Mouse (Mus musculus) MEL (cell line): ENCODE measurements around the gene Srgap2. TPM values are rescaled to one million over a fixed set of nuclear protein-coding genes. Genes with fewer than 3 reads are reported as not detected.
"Not testable (repeated sequence)": the region's sequence is repeated elsewhere in the genome, so short reads cannot be mapped to it uniquely, and the experiment has no call there.

ENCODE experiments used
- DNase-seq: peaks from one replicate; pipeline ENCODE4 v3.0.0; 2011; ENCODE audit warnings: low read depth, low spot score
- H3K27ac ChIP-seq: 2 replicates; pipeline ENCODE4 v1.5.1; 2012; ENCODE audit warnings: low read depth, mild to moderate bottlenecking, control low read depth, low read length, moderate library complexity; ENCODE audit not compliant: control insufficient read depth
- H3K27me3 ChIP-seq, 2 experiments: fragments of 150-350 bp in 1 of 2; sonication (generic) in 1 of 2; 2 replicates each; pipeline ENCODE4 v1.6.1; 2012; ENCODE audit warnings: low read length in 2 of 2, mild to moderate bottlenecking in 2 of 2, improper control_type of control experiment in 1 of 2, moderate library complexity in 1 of 2; ENCODE audit not compliant: insufficient read depth in 2 of 2, control insufficient read depth in 1 of 2
- H3K36me3 ChIP-seq, 2 experiments: 2 replicates each; pipeline ENCODE4 v1.6.1; 2012 to 2014; ENCODE audit warnings: low read length in 2 of 2, improper control_type of control experiment in 1 of 2, inconsistent platforms in 1 of 2, mild to moderate bottlenecking in 1 of 2; ENCODE audit not compliant: insufficient read depth in 2 of 2, control insufficient read depth in 1 of 2
- H3K4me1 ChIP-seq, 2 experiments: fragments of 150-350 bp in 1 of 2; sonication (generic) in 1 of 2; 2 replicates each; pipeline ENCODE4 v1.6.1; 2012; ENCODE audit warnings: low read length in 2 of 2, improper control_type of control experiment in 1 of 2, mild to moderate bottlenecking in 1 of 2; ENCODE audit not compliant: insufficient read depth in 2 of 2, control insufficient read depth in 1 of 2
- H3K4me3 ChIP-seq, 2 experiments: fragments of 150-350 bp in 1 of 2; sonication (generic) in 1 of 2; 2 replicates each; pipeline ENCODE4 v1.5.1; 2012; ENCODE audit warnings: low read depth in 2 of 2, low read length in 2 of 2, mild to moderate bottlenecking in 2 of 2, moderate library complexity in 2 of 2, control low read depth in 1 of 2, improper control_type of control experiment in 1 of 2; ENCODE audit not compliant: control insufficient read depth in 1 of 2, insufficient read depth in 1 of 2
- H3K79me2 ChIP-seq: 2 replicates; pipeline ENCODE4 v1.6.1; 2012; ENCODE audit warnings: mild to moderate bottlenecking, low read length, moderate library complexity; ENCODE audit not compliant: control insufficient read depth, poor library complexity, insufficient read depth
- H3K9ac ChIP-seq: 2 replicates; pipeline ENCODE4 v1.6.1; 2012; ENCODE audit warnings: low read depth, mild to moderate bottlenecking, control low read depth, low read length, moderate library complexity; ENCODE audit not compliant: control insufficient read depth, poor library complexity, severe bottlenecking
- H3K9me3 ChIP-seq: fragments of 150-350 bp; sonication (generic); replicated peaks from 2 replicates; pipeline ENCODE4 v1.6.1; 2012; ENCODE audit warnings: mild to moderate bottlenecking, low read length, improper control_type of control experiment, moderate library complexity; ENCODE audit not compliant: insufficient read depth
- CTCF ChIP-seq, 3 experiments: IDR thresholded peaks in 2 of 3; conservative IDR thresholded peaks in 1 of 3; 2 replicates each; pipeline ENCODE4 v1.5.1; 2011 to 2012; ENCODE audit warnings: low read length in 3 of 3, low read depth in 2 of 3, mild to moderate bottlenecking in 2 of 3, improper control_type of control experiment in 1 of 3, inconsistent platforms in 1 of 3, mixed read lengths in 1 of 3, moderate library complexity in 1 of 3; ENCODE audit not compliant: control insufficient read depth in 1 of 3, insufficient read depth in 1 of 3, poor library complexity in 1 of 3, severe bottlenecking in 1 of 3
- E2F4 ChIP-seq: IDR thresholded peaks from 2 replicates; pipeline ENCODE4 v1.6.1; 2011; ENCODE audit warnings: low read depth, low read length, improper control_type of control experiment, borderline replicate concordance
- EP300 ChIP-seq, 2 experiments: IDR thresholded peaks; 2 replicates each; pipeline ENCODE4 v1.6.1; 2011; ENCODE audit warnings: improper control_type of control experiment in 2 of 2, low read length in 2 of 2, low read depth in 1 of 2, mild to moderate bottlenecking in 1 of 2
- ETS1 ChIP-seq: IDR thresholded peaks from 2 replicates; pipeline ENCODE4 v1.6.1; 2012; ENCODE audit warnings: low read depth, mild to moderate bottlenecking, inconsistent platforms, low read length, improper control_type of control experiment, moderate library complexity
- GATA1 ChIP-seq: IDR thresholded peaks from 2 replicates; pipeline ENCODE4 v1.6.1; 2011; ENCODE audit warnings: low read depth, low read length, improper control_type of control experiment
- JUND ChIP-seq: IDR thresholded peaks from 2 replicates; pipeline ENCODE4 v1.6.1; 2011; ENCODE audit warnings: low read depth, mild to moderate bottlenecking, improper control_type of control experiment, low read length
- KAT2A ChIP-seq: conservative IDR thresholded peaks from 2 replicates; pipeline ENCODE4 v1.6.1; 2012; ENCODE audit warnings: low read depth, low read length, improper control_type of control experiment, inconsistent platforms
- MAFK ChIP-seq: IDR thresholded peaks from 2 replicates; pipeline ENCODE4 v1.6.1; 2011; ENCODE audit warnings: low read depth, mild to moderate bottlenecking, low read length, improper control_type of control experiment, borderline replicate concordance
- MAX ChIP-seq: IDR thresholded peaks from 2 replicates; pipeline ENCODE4 v1.6.1; 2011; ENCODE audit warnings: low read length, improper control_type of control experiment
- MEF2A ChIP-seq: IDR thresholded peaks from 2 replicates; pipeline ENCODE4 v1.6.1; 2014; ENCODE audit warnings: low read depth, mild to moderate bottlenecking, inconsistent platforms, low read length, improper control_type of control experiment; ENCODE audit not compliant: poor library complexity, insufficient replicate concordance, severe bottlenecking; ENCODE audit errors: extremely low read depth
- MXI1 ChIP-seq: IDR thresholded peaks from 2 replicates; pipeline ENCODE4 v1.6.1; 2011; ENCODE audit warnings: mild to moderate bottlenecking, low read depth, low read length, improper control_type of control experiment
- NELFE ChIP-seq: IDR thresholded peaks from 2 replicates; pipeline ENCODE4 v1.6.1; 2011; ENCODE audit warnings: low read depth, low read length, improper control_type of control experiment
- NRF1 ChIP-seq: IDR thresholded peaks from 2 replicates; pipeline ENCODE4 v1.6.1; 2014; ENCODE audit warnings: low read depth, mild to moderate bottlenecking, inconsistent platforms, low read length, improper control_type of control experiment, moderate library complexity; ENCODE audit not compliant: poor library complexity, insufficient read depth, severe bottlenecking
- POLR2A ChIP-seq, 2 experiments: IDR thresholded peaks; 2 replicates each; pipeline ENCODE4 v1.6.1; 2011 to 2012; ENCODE audit warnings: low read length in 2 of 2, mild to moderate bottlenecking in 2 of 2, control low read depth in 1 of 2, improper control_type of control experiment in 1 of 2, low read depth in 1 of 2, moderate library complexity in 1 of 2; ENCODE audit not compliant: control insufficient read depth in 1 of 2, insufficient read depth in 1 of 2, poor library complexity in 1 of 2
- POLR2AphosphoS5 ChIP-seq: IDR thresholded peaks from 2 replicates; pipeline ENCODE4 v1.6.1; 2012; ENCODE audit warnings: low read depth, borderline replicate concordance, mild to moderate bottlenecking, inconsistent platforms, low read length, moderate library complexity, mixed read lengths
- RAD21 ChIP-seq: IDR thresholded peaks from 2 replicates; pipeline ENCODE4 v1.6.1; 2011; ENCODE audit warnings: mild to moderate bottlenecking, low read depth, low read length, improper control_type of control experiment
- RCOR1 ChIP-seq: IDR thresholded peaks from 2 replicates; pipeline ENCODE4 v1.6.1; 2012; ENCODE audit warnings: low read depth, mild to moderate bottlenecking, inconsistent platforms, low read length, improper control_type of control experiment
- SMC3 ChIP-seq: IDR thresholded peaks from 2 replicates; pipeline ENCODE4 v1.6.1; 2011; ENCODE audit warnings: low read depth, low read length, improper control_type of control experiment
- TAL1 ChIP-seq: IDR thresholded peaks from 2 replicates; pipeline ENCODE4 v1.6.1; 2012; ENCODE audit warnings: mild to moderate bottlenecking, inconsistent platforms, low read length, moderate library complexity, mixed read lengths
- TBP ChIP-seq: IDR thresholded peaks from 2 replicates; pipeline ENCODE4 v1.8.0; 2011; ENCODE audit warnings: low read depth, low read length, improper control_type of control experiment
- USF1 ChIP-seq: IDR thresholded peaks from 2 replicates; pipeline ENCODE4 v1.6.1; 2014; ENCODE audit warnings: low read depth, mild to moderate bottlenecking, inconsistent platforms, low read length, improper control_type of control experiment, moderate library complexity
- polyA plus RNA-seq, 2 experiments: library from polyadenylated mRNA; stranded (reverse) in 1 of 2; unstranded in 1 of 2; fragments of >175 nt in 1 of 2; fragments of >200 nt in 1 of 2; gene quantifications; 2 replicates each; pipeline versions ENCODE4 v1.2.1 to v1.2.4; 2012; ENCODE audit warnings: low replicate concordance in 2 of 2, low read depth in 1 of 2; ENCODE audit not compliant: insufficient read length in 2 of 2, insufficient read depth in 1 of 2, missing spikeins in 1 of 2
- total RNA-seq: library from RNA; depleted of rRNA; stranded (reverse); fragments of 300-350 nt; gene quantifications from 2 replicates; pipeline ENCODE4 v1.2.3, GENCODE M21; 2012

Gene Srgap2
- total and polyA plus RNA-seq, 3 experiments, result 9.0 to 25.3 TPM; not detected in 1

DNA sequence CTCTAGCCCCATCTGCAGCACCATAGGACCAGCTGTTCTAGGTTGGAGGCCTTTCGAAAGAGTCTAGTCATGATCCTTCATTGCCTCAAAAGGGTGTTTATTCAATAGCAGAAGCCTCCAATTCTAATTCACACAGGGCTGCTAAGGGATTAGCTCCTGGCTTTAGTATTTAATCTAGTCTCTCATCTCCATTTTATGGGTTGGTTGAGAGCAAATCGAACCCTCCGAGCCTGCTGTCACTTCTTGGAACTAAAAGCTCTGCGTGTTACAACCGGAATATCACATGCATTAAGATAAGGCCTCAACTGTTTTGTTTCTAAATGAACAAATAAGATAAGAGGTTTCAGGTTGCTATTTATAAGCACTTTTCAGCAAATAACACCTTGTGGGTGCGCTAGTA lies 42.6 kb upstream of the Srgap2 start:
- TF ChIP-seq GATA1 (0 out of 2 replicates have a peak, but pooled peaks have one; percentile 23), RCOR1 (no peak), MAX (no peak), TAL1 (no peak), MAFK (no peak), EP300 (IDR thresholded peaks at IDR 0.05; ENCODE audit: low read depth in 1 of 2, low read length in 2 of 2) (peak in 1 of 2 experiments; percentile 23; a peak in 1 of 4 replicates), MXI1 (no peak), SMC3 (no peak), KAT2A (no peak), ETS1 (0 out of 2 replicates have a peak, but pooled peaks have one; percentile 17), JUND (no peak), POLR2A (IDR thresholded peaks at IDR 0.05; ENCODE audit: control insufficient read depth in 1 of 2, insufficient read depth in 1 of 2, low read depth in 1 of 2, low read length in 2 of 2, poor library complexity in 1 of 2) (no peak), POLR2AphosphoS5 (no peak), MEF2A (peak; percentile 13; the same call in 1 of the 2 replicates), USF1 (no peak), NRF1 (no peak)
- TF ChIP-seq, all 39 proteins: peak for 4

DNA sequence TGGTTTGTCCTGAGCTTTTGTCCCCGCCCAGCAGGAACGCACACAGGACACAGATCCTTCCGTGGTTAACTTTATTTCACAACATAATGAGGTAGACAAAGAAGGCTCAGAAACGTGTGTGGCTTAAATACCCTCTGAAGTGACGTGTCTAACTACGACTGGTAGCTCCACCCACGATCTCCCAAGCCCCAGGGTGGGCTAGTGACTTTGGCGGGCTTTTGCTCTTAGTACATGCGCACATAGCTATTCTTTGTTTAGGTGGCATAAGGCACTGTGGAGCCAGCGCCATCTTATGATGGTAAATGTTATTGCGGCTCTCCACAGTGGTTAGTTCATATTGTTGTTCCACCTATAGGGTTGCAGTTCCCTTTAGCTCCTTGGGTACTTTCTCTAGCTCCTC lies 38.9 kb upstream of the Srgap2 start:
- peak overlapping the region; percentile 28 to 43; a peak in 3 of 4 replicates for H3K4me3 ChIP-seq
- H3K79me2 ChIP-seq, H3K27me3 ChIP-seq, H3K36me3 ChIP-seq, H3K9me3 ChIP-seq, H3K4me1 ChIP-seq: not testable (repeated sequence)
- H3K9ac ChIP-seq, result peak overlapping the region; percentile 78
- peak; percentile 90 for DNase-seq
- TF ChIP-seq RAD21 (peak; percentile 52), POLR2A (IDR thresholded peaks at IDR 0.05; ENCODE audit: control insufficient read depth in 1 of 2, insufficient read depth in 1 of 2, low read depth in 1 of 2, low read length in 2 of 2, poor library complexity in 1 of 2) (peak in 1 of 2 experiments; percentile 63; a peak in 2 of 4 replicates), NRF1 (peak; percentile 63), NELFE (peak; percentile 46; the same call in 1 of the 2 replicates), CTCF (IDR thresholded peaks at IDR 0.05 in 2 of 3, conservative IDR thresholded peaks at IDR 0.05 in 1 of 3; ENCODE audit: control insufficient read depth in 1 of 3, insufficient read depth in 1 of 3, low read depth in 2 of 3, low read length in 3 of 3, poor library complexity in 1 of 3, severe bottlenecking in 1 of 3) (peak in 2 of 3 experiments; percentile 32 to 47; a peak in 3 of 6 replicates), TBP (peak; percentile 89), E2F4 (peak; percentile 96)
- 0 out of 2 replicates have a peak overlapping the region, but pooled peaks have one; percentile 29 for H3K27ac ChIP-seq

More for the DNA sequence above, 42.6 kb upstream of the Srgap2 start:
- peaks cover 0 to 3% of the 10 kb centered on the region in 2 experiments; a peak in 2 of 4 replicates for H3K36me3 ChIP-seq
- no peak overlapping the region for H3K9ac ChIP-seq
- peaks cover 2 to 11% of the 10 kb centered on the region in 2 experiments; a peak in 3 of 4 replicates for H3K27me3 ChIP-seq
- H3K27ac ChIP-seq, result no peak overlapping the region
- no peak for DNase-seq
- no peak overlapping the region for H3K4me3 ChIP-seq
- no peaks in the 10 kb centered on the region for H3K9me3 ChIP-seq
- no peaks in the 10 kb centered on the region; a peak in 2 of 4 replicates for H3K4me1 ChIP-seq
- H3K79me2 ChIP-seq, result no peaks in the 10 kb centered on the region; the same call in 1 of the 2 replicates
